Mouse (Mus musculus) midbrain, embryonic 13.5 days (tissue): ENCODE results near the gene Kctd19. TPM values are rescaled to one million over a fixed set of nuclear protein-coding genes. Genes with fewer than 3 reads are reported as not detected.

Source experiments
- ATAC-seq: fragments of 200-750 bp; cut with Nextera tagmentation; 2 replicates; pipeline ENCODE4 v1.8.0; 2017; ENCODE audit warnings: mild to moderate bottlenecking, moderate TSS enrichment, moderate library complexity
- H3K27ac ChIP-seq: fragments of 300-500 bp; sonication (generic); 2 replicates; pipeline ENCODE4 v1.5.1; 2015; ENCODE audit warnings: inconsistent platforms, mild to moderate bottlenecking, moderate library complexity
- H3K27me3 ChIP-seq: fragments of 300-500 bp; sonication (generic); 2 replicates; pipeline ENCODE4 v1.6.1; 2015; ENCODE audit warnings: mild to moderate bottlenecking, inconsistent platforms
- H3K36me3 ChIP-seq: fragments of 300-500 bp; sonication (generic); 2 replicates; pipeline ENCODE4 v1.6.1; 2015; ENCODE audit warnings: mild to moderate bottlenecking, inconsistent platforms
- H3K4me1 ChIP-seq: fragments of 300-500 bp; sonication (generic); replicated peaks from 2 replicates; pipeline ENCODE4 v1.6.1; 2015; ENCODE audit warnings: inconsistent platforms
- H3K4me2 ChIP-seq: fragments of 300-500 bp; sonication (generic); replicated peaks from 2 replicates; pipeline ENCODE4 v1.6.1; 2015; ENCODE audit warnings: moderate library complexity, mild to moderate bottlenecking, inconsistent platforms
- H3K4me3 ChIP-seq: fragments of 300-500 bp; sonication (generic); replicated peaks from 2 replicates; pipeline ENCODE4 v1.5.1; 2015; ENCODE audit warnings: mild to moderate bottlenecking, inconsistent platforms
- H3K9ac ChIP-seq: fragments of 300-500 bp; sonication (generic); replicated peaks from 2 replicates; pipeline ENCODE4 v1.6.1; 2015; ENCODE audit warnings: mild to moderate bottlenecking, inconsistent platforms
- H3K9me3 ChIP-seq: fragments of 300-500 bp; sonication (generic); 2 replicates; pipeline ENCODE4 v1.6.1; 2016; ENCODE audit warnings: mild to moderate bottlenecking, inconsistent platforms
- WGBS: fragments of 180-500 bp; shearing (Covaris S2); methylation state at CpG from one replicate; pipeline ENCODE4 v1.1.7; 2015; 5-methylcytosine and 5-hydroxymethylcytosine counted together
- polyA plus RNA-seq: library from polyadenylated mRNA; unstranded; fragments of >200 nt; fragmentation: Nextera tagmentation; extraction: Ambion mirVana; gene quantifications from 2 replicates; pipeline ENCODE4 v1.2.1, GENCODE M21; 2015

Gene Kctd19
- polyA plus RNA-seq, 1 experiment from 2014 or later, result not detected

DNA sequence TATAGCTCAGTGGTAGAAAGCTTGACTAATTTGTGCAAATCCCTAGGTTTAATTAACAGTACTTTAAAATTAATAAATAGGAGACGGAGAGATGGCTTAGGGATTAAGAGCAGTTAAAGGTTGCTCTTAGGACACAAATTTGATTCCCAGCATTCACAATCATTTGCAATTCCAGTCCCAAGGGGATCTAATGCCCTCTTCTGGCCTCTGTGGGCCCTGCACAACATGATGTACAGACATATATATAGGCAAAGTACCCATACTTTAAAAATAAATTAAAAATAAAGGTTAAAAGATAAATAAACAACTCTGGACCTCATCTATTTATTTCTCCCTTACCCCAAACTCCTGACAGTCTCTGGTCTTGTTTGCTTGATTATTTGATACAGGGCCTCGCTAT lies 5.7 kb upstream of the Kctd19 start:
- H3K4me1 ChIP-seq, result no peaks in the 10 kb centered on the region
- no peak overlapping the region for H3K27ac ChIP-seq
- no peaks in the 10 kb centered on the region for H3K9me3 ChIP-seq
- H3K4me2 ChIP-seq, result no peak overlapping the region
- no peaks in the 10 kb centered on the region for H3K36me3 ChIP-seq
- WGBS, result 72% methylated on average over 2 of the region's 2 CpGs
- peaks cover 6% of the 10 kb centered on the region for H3K27me3 ChIP-seq
- no peak for ATAC-seq
- H3K9ac ChIP-seq, result no peak overlapping the region
- no peak overlapping the region for H3K4me3 ChIP-seq

GRCm38 (mm10) chr8:105409947-105410346 lies 3.4 kb downstream of the Kctd19 start:
- no peak overlapping the region for H3K4me2 ChIP-seq
- WGBS, result 96% methylated on average over 6 of the region's 6 CpGs
- peaks cover 10% of the 10 kb centered on the region for H3K4me1 ChIP-seq
- no peaks in the 10 kb centered on the region for H3K36me3 ChIP-seq
- H3K27me3 ChIP-seq, result peaks cover 19% of the 10 kb centered on the region
- no peak overlapping the region for H3K4me3 ChIP-seq
- no peak overlapping the region for H3K9ac ChIP-seq
- H3K27ac ChIP-seq, result no peak overlapping the region
- ATAC-seq, result no peak
- H3K9me3 ChIP-seq, result no peaks in the 10 kb centered on the region

GRCm38 (mm10) chr8:105408331-105408730 lies 5.0 kb downstream of the Kctd19 start:
- H3K9me3 ChIP-seq, result no peaks in the 10 kb centered on the region
- no peak overlapping the region for H3K4me3 ChIP-seq
- H3K9ac ChIP-seq, result no peak overlapping the region
- H3K36me3 ChIP-seq, result no peaks in the 10 kb centered on the region
- WGBS, result 66% methylated on average over 7 of the region's 7 CpGs
- no peak overlapping the region for H3K27ac ChIP-seq
- no peak for ATAC-seq
- H3K27me3 ChIP-seq, result peaks cover 7% of the 10 kb centered on the region; the same call in 1 of the 2 replicates
- H3K4me1 ChIP-seq, result peaks cover 5% of the 10 kb centered on the region
- no peak overlapping the region for H3K4me2 ChIP-seq

GRCm38 (mm10) chr8:105406416-105406815 lies 6.9 kb downstream of the Kctd19 start:
- 78% methylated on average over 10 of the region's 10 CpGs for WGBS
- no peak for ATAC-seq
- no peaks in the 10 kb centered on the region for H3K27me3 ChIP-seq

DNA sequence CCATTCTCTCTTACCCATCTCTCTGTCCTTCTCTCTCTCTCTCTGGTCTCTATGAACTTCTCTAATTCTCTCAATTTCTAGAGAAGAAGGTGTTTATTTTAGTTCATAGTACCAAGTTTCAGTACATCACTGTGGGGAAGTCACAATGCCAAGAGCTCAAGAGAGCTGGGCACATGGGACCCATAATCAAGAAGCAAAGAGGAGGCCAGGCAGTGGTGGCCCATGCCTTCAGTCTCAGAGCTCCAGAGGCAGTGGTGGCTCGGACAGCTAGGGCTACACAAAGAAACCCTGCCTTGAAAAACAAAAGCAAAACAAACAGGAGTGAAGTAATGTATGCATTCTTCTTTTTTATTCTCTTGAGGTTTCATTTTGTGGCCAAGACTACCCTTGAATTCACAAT lies 8.8 kb downstream of the Kctd19 start:
- H3K9ac ChIP-seq, result no peak overlapping the region
- H3K4me1 ChIP-seq, result peaks cover 13% of the 10 kb centered on the region; the same call in 1 of the 2 replicates
- no peaks in the 10 kb centered on the region for H3K27me3 ChIP-seq
- 50% methylated on average over 1 of the region's 1 CpGs for WGBS
- H3K27ac ChIP-seq, result no peak overlapping the region
- ATAC-seq, result no peak
- no peak overlapping the region for H3K4me3 ChIP-seq
- H3K4me2 ChIP-seq, result no peak overlapping the region
- no peaks in the 10 kb centered on the region for H3K36me3 ChIP-seq
- 0 out of 2 replicates have a peak, but pooled peaks cover 4% of the 10 kb centered on the region for H3K9me3 ChIP-seq

More at GRCm38 (mm10) chr8:105406416-105406815, 6.9 kb downstream of the Kctd19 start:
- H3K36me3 ChIP-seq, result no peaks in the 10 kb centered on the region
- H3K9ac ChIP-seq, result no peak overlapping the region
- H3K4me2 ChIP-seq, result no peak overlapping the region
- H3K4me1 ChIP-seq, result peaks cover 6% of the 10 kb centered on the region; the same call in 1 of the 2 replicates
- H3K9me3 ChIP-seq, result no peaks in the 10 kb centered on the region
- no peak overlapping the region for H3K27ac ChIP-seq
- no peak overlapping the region for H3K4me3 ChIP-seq

- Histone ChIP-seq H3K36me3 (no peaks in the 10 kb centered on the region), H3K27ac (no peak overlapping the region), H3K9me3 (0 out of 2 replicates have a peak, but pooled peaks cover 4% of the 10 kb centered on the region), H3K9ac (no peak overlapping the region), H3K4me2 (no peak overlapping the region), H3K27me3 (no peaks in the 10 kb centered on the region), H3K4me3 (no peak overlapping the region), H3K4me1 (peaks cover 13% of the 10 kb centered on the region; the same call in 1 of the 2 replicates)
- WGBS, result 92% methylated on average over 8 of the region's 8 CpGs
- no peak for ATAC-seq
These were observed 9.8 kb downstream of the Kctd19 start for GRCm38 (mm10) chr8:105403467-105403866.

DNA sequence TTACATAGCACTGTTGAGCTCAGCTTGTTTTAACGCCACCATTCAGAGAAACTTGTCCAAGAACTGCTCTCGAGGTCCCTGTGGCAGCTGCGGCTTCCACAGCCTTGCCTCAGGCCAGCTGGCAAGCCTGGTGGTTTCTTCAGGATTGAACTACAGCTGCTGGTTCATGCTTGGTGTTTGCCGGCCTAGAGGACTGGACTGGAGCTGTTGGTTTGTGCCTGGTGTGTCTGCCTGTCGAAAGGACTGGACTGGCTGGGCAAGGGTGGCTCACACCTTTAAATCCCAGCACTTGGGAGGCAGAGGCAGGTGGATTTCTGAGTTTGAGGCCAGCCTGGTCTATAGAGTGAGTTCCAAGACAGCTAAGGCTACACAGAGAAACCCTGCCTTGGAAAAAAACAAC lies 13.3 kb downstream of the Kctd19 start:
- Histone ChIP-seq H3K27ac (no peak overlapping the region), H3K4me3 (no peak overlapping the region), H3K36me3 (no peaks in the 10 kb centered on the region), H3K27me3 (no peaks in the 10 kb centered on the region), H3K9me3 (0 out of 2 replicates have a peak, but pooled peaks cover 4% of the 10 kb centered on the region), H3K4me1 (peaks cover 10% of the 10 kb centered on the region; the same call in 1 of the 2 replicates), H3K9ac (no peak overlapping the region), H3K4me2 (no peak overlapping the region)
- WGBS, result 90% methylated on average over 5 of the region's 5 CpGs
- ATAC-seq, result no peak

- Histone ChIP-seq H3K9me3 (0 out of 2 replicates have a peak, but pooled peaks cover 4% of the 10 kb centered on the region), H3K4me1 (peaks cover 10% of the 10 kb centered on the region; the same call in 1 of the 2 replicates), H3K4me3 (no peak overlapping the region), H3K36me3 (no peaks in the 10 kb centered on the region), H3K27ac (no peak overlapping the region), H3K4me2 (no peak overlapping the region), H3K9ac (no peak overlapping the region), H3K27me3 (no peaks in the 10 kb centered on the region)
- ATAC-seq, result no peak
- WGBS, result 41% methylated on average over 3 of the region's 3 CpGs
These were observed 15.6 kb downstream of the Kctd19 start for GRCm38 (mm10) chr8:105397747-105398146.

DNA sequence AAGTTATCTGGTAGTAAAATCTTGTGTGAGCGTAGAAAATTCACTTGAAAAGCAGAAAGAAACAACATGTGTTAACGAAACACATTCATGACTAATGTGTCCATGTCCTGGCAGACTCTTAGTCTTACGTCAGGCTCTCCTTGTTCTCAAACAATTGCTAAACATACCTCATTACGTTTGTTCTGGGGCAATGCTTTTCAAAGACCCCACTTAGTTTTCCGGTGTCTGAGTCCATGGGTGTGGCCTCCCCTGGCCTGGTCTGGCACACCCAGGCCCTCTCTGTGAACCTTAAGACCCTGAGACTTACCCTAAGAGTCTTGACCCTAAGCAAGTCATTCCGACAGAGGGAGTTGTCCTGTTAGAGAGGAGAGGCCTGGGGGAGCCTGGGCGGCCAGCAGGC lies 19.4 kb downstream of the Kctd19 start:
- Histone ChIP-seq H3K9ac (no peak overlapping the region), H3K27ac (no peak overlapping the region), H3K27me3 (no peaks in the 10 kb centered on the region), H3K4me3 (no peak overlapping the region), H3K4me2 (no peak overlapping the region), H3K9me3 (no peaks in the 10 kb centered on the region), H3K36me3 (no peaks in the 10 kb centered on the region), H3K4me1 (no peaks in the 10 kb centered on the region)
- ATAC-seq, result no peak
- 71% methylated on average over 7 of the region's 7 CpGs for WGBS

DNA sequence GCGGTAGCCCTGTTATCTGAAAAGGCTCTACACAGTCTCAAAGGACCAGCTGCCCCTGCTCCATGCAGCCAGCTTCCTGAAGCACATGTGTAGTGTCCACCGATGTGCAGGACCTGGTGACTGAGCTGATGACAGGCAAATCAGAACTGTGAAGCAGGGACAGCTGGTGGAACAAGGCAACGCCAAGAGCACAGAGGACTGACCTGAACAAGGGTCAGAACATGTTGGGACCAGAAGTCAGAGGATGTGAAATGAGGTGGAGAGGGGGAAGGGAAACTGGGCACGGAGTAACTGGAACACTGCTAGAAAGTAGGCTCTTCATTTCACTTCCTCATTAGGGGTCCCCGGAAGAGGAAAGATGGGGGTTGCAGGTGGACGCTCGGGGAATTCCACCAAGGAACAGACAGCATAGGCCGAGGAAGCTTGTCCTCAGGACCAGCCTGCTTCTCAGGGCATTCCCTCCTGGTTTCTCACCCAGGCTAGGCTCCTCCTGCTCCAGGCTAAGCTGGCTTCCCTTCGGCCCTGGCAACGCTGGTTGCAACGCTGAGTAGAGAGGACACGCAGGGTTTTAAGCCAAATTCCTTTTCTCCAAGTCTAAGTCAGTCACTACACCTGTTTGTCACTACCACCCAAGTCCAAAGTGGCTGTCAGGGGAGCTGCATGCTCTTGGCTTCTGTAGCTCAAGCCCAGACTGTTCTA lies 20.1 kb downstream of the Kctd19 start:
- no peak overlapping the region for H3K9ac ChIP-seq

DNA sequence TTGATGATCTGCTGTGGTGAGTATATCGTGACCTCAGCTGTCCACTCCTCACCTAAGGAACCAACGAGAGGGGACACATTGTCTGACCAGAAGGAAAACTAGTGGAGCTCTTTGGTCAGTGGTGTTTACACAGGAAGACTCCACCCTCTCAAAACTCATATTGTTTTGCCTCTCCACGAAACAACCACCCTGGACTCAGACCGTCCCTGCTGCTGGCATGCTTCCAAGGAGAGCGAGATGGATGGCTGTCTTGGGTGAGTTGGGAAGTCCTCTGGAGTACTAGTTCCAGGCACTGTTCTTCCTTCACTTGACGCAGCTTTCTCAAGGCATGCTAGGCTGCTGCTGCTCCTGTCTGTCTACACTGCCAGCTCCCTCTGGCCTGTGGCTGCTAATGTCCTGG lies 24.2 kb downstream of the Kctd19 start:
- no peak overlapping the region for H3K9ac ChIP-seq
- H3K4me2 ChIP-seq, result no peak overlapping the region
- H3K9me3 ChIP-seq, result no peaks in the 10 kb centered on the region
- no peak for ATAC-seq
- no peaks in the 10 kb centered on the region for H3K36me3 ChIP-seq
- H3K27ac ChIP-seq, result no peak overlapping the region
- 84% methylated on average over 6 of the region's 6 CpGs for WGBS
- no peak overlapping the region for H3K4me3 ChIP-seq
- no peaks in the 10 kb centered on the region for H3K4me1 ChIP-seq
- no peaks in the 10 kb centered on the region for H3K27me3 ChIP-seq

More for the DNA sequence above, 20.1 kb downstream of the Kctd19 start:
- no peaks in the 10 kb centered on the region for H3K36me3 ChIP-seq
- no peaks in the 10 kb centered on the region for H3K9me3 ChIP-seq
- ATAC-seq, result no peak
- H3K27ac ChIP-seq, result no peak overlapping the region
- no peak overlapping the region for H3K4me3 ChIP-seq
- 88% methylated on average over 12 of the region's 12 CpGs for WGBS
- H3K4me1 ChIP-seq, result no peaks in the 10 kb centered on the region
- H3K27me3 ChIP-seq, result no peaks in the 10 kb centered on the region
- no peak overlapping the region for H3K4me2 ChIP-seq

- H3K9ac ChIP-seq, result no peak overlapping the region
- no peaks in the 10 kb centered on the region for H3K27me3 ChIP-seq
- no peaks in the 10 kb centered on the region for H3K36me3 ChIP-seq
- WGBS, result 84% methylated on average over 1 of the region's 1 CpGs
- H3K4me1 ChIP-seq, result no peaks in the 10 kb centered on the region
- no peak for ATAC-seq
- H3K27ac ChIP-seq, result no peak overlapping the region
- H3K4me2 ChIP-seq, result no peak overlapping the region
- no peaks in the 10 kb centered on the region for H3K9me3 ChIP-seq
- no peak overlapping the region for H3K4me3 ChIP-seq
These were observed 26.2 kb downstream of the Kctd19 start for GRCm38 (mm10) chr8:105387151-105387550.

- no peak overlapping the region for H3K4me2 ChIP-seq
- ATAC-seq, result no peak
- H3K27me3 ChIP-seq, result no peaks in the 10 kb centered on the region
- H3K27ac ChIP-seq, result no peak overlapping the region
- H3K36me3 ChIP-seq, result no peaks in the 10 kb centered on the region
- H3K4me3 ChIP-seq, result no peak overlapping the region
- no peaks in the 10 kb centered on the region for H3K4me1 ChIP-seq
- H3K9me3 ChIP-seq, result no peaks in the 10 kb centered on the region
- no peak overlapping the region for H3K9ac ChIP-seq
- 98% methylated on average over 2 of the region's 2 CpGs for WGBS
These were observed 29.2 kb downstream of the Kctd19 start for GRCm38 (mm10) chr8:105384070-105384469.
